Mouse (Mus musculus) heart, embryonic 12.5 days (tissue): Measurements from ENCODE around the gene Itprip. TPM values are rescaled to one million over a fixed set of nuclear protein-coding genes. Genes with fewer than 3 reads are reported as not detected.

Source experiments
- ATAC-seq: fragments of 200-750 bp; cut with Nextera tagmentation; 2 replicates; pipeline ENCODE4 v1.8.0; 2017; ENCODE audit warnings: moderate TSS enrichment, moderate library complexity; ENCODE audit not compliant: insufficient number of reproducible peaks, low FRiP score
- H3K27ac ChIP-seq: fragments of 300-500 bp; sonication (generic); 2 replicates; pipeline ENCODE4 v1.5.1; 2016; ENCODE audit warnings: mild to moderate bottlenecking, moderate library complexity; ENCODE audit not compliant: poor library complexity, severe bottlenecking
- H3K27me3 ChIP-seq: fragments of 300-500 bp; sonication (generic); replicated peaks from 2 replicates; pipeline ENCODE4 v1.6.1; 2016; ENCODE audit warnings: mild to moderate bottlenecking, moderate library complexity
- H3K36me3 ChIP-seq: fragments of 300-500 bp; sonication (generic); 2 replicates; pipeline ENCODE4 v1.6.1; 2016; ENCODE audit warnings: mild to moderate bottlenecking, moderate library complexity
- H3K4me1 ChIP-seq: fragments of 300-500 bp; sonication (generic); replicated peaks from 2 replicates; pipeline ENCODE4 v1.6.1; 2016; ENCODE audit warnings: mild to moderate bottlenecking
- H3K4me2 ChIP-seq: fragments of 300-500 bp; sonication (generic); 2 replicates; pipeline ENCODE4 v1.6.1; 2016; ENCODE audit warnings: mild to moderate bottlenecking, moderate library complexity
- H3K4me3 ChIP-seq: fragments of 300-500 bp; sonication (generic); 2 replicates; pipeline ENCODE4 v1.5.1; 2016; ENCODE audit warnings: mild to moderate bottlenecking
- H3K9ac ChIP-seq: fragments of 300-500 bp; sonication (generic); 2 replicates; pipeline ENCODE4 v1.6.1; 2016; ENCODE audit warnings: mild to moderate bottlenecking, moderate library complexity
- H3K9me3 ChIP-seq: fragments of 300-500 bp; sonication (generic); replicated peaks from 2 replicates; pipeline ENCODE4 v1.6.1; 2016; ENCODE audit warnings: mild to moderate bottlenecking, moderate library complexity
- WGBS: fragments of 180-500 bp; shearing (Covaris S2); methylation state at CpG from one replicate; pipeline ENCODE4 v1.1.7; 2016; 5-methylcytosine and 5-hydroxymethylcytosine counted together
- polyA plus RNA-seq: library from polyadenylated mRNA; unstranded; fragments of >200 nt; fragmentation: Nextera tagmentation; extraction: Ambion mirVana; gene quantifications from 2 replicates; pipeline ENCODE4 v1.2.1, GENCODE M21; 2016

Itprip gene
- polyA plus RNA-seq, 1 experiment from 2014 or later = 25.5 TPM

DNA sequence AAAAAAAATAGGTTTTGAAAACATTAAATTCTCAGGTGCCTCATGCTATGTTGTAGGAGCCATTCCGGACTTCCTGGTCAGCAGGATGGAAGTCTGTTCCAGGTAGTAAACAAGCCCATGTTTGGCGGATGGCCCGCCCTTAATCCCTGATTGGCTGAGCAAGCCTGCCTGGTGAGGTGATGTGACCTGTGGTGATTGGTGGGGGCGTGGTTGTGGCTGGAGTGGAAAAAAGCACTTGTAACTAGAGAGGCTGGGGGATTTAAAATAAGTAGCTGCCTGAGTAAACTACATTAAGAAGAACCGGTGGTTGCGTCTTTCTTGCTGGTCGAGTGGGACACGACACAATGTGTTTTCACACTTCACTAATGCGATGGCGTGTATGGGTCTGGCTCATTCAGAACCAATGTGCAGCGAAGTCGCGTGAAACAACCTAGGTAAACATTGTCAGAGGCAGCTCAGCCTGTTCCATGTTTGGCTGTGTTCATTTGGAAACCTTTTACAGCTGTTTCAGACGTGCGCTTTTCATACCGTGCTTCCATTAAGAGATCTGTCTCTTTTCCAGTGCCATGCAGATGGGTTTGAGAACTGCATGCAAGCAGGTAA is 15.6 kb upstream of the Itprip start:
- H3K9ac ChIP-seq = no peak overlapping the region
- H3K4me2 ChIP-seq = no peak overlapping the region
- peaks cover 10% of the 10 kb centered on the region for H3K4me1 ChIP-seq
- no peak for ATAC-seq
- no peaks in the 10 kb centered on the region; the same call in 1 of the 2 replicates for H3K9me3 ChIP-seq
- H3K36me3 ChIP-seq = no peaks in the 10 kb centered on the region
- H3K27ac ChIP-seq = no peak overlapping the region
- WGBS = 69% methylated on average over 16 of the region's 16 CpGs
- no peak overlapping the region for H3K4me3 ChIP-seq
- peaks cover 12% of the 10 kb centered on the region for H3K27me3 ChIP-seq

DNA sequence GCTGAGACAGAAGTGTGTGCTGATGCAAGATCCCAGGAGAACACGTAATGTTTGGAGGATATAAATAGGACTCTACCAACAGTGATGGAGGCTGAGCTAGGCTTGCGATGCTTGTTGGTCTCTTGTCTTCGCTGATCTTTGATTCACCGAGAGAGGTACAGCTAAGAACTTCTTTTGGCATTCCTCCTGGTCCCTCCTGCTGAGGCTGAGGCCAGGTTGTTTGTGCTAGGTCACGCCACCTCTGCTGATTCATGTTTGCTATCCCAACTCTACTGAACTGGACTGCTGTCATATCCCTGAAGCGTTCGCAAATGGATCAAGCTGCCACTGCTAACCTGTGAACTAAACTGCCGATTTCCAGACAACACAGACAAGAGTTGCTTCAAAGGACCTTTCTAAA is 15.0 kb upstream of the Itprip start:
- WGBS = 84% methylated on average over 8 of the region's 8 CpGs
- H3K36me3 ChIP-seq = no peaks in the 10 kb centered on the region
- H3K27ac ChIP-seq = no peak overlapping the region
- H3K9ac ChIP-seq = no peak overlapping the region
- ATAC-seq = no peak
- peaks cover 10% of the 10 kb centered on the region for H3K4me1 ChIP-seq
- H3K4me2 ChIP-seq = no peak overlapping the region
- no peak overlapping the region for H3K4me3 ChIP-seq
- H3K9me3 ChIP-seq = no peaks in the 10 kb centered on the region; the same call in 1 of the 2 replicates
- peaks cover 12% of the 10 kb centered on the region for H3K27me3 ChIP-seq

DNA sequence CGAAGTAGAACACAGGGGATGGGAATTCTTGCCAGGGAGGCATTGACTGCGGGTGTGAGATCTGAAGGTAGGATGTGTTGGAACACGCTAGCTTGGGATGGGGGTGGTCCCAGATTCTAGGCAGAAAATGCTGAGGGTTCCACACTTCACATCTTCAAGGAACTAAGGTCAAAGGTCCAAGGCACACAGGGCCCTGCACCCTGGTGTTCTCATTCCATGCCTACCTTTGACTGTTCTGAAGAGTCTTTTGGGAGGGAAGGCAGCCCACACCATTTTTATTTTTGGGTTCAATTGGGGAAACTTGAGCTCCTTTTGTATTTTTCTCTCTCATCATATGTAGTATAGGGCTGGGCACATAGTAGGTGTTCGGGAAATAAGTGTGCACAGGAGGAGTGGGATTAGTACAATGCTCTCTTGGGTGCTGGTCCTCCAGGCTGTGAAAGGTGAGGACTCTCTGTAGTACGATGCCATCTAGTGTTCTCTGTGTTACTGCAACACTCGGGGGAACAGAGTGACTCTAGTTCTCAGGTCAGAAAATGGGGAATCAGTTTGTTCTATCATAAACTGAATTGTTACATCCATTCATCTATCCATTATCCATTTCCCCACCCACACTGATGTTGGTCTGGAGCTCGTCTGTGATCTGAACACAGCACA is 13.0 kb upstream of the Itprip start:
- Histone ChIP-seq H3K9me3 (no peaks in the 10 kb centered on the region; the same call in 1 of the 2 replicates), H3K4me1 (no peaks in the 10 kb centered on the region), H3K9ac (no peak overlapping the region), H3K4me3 (no peak overlapping the region), H3K27ac (no peak overlapping the region), H3K36me3 (no peaks in the 10 kb centered on the region), H3K27me3 (no peaks in the 10 kb centered on the region), H3K4me2 (no peak overlapping the region)
- no peak for ATAC-seq
- WGBS = 44% methylated on average over 7 of the region's 7 CpGs

DNA sequence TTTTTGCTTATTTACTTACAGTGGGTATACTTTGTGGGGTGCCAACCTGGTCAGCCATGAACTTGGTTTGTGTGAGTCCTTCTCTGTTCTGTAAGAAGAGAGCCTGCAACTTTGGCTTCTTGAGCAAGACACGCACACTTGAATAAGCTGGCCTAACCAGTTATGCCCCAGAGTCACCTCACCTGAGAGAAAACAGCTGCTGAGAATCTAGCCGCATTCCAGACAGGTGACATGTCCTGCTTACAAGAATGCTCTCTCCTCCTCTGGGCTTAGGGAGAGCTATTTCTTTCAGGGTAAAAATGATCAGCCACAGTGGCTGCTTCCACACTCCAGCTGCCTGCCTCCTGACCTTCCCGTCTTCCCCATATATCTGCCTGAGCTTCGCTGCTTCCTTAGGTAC is 9.9 kb upstream of the Itprip start:
- Histone ChIP-seq H3K27ac (no peak overlapping the region), H3K27me3 (no peaks in the 10 kb centered on the region), H3K4me3 (no peak overlapping the region), H3K4me2 (no peak overlapping the region), H3K36me3 (no peaks in the 10 kb centered on the region), H3K9me3 (no peaks in the 10 kb centered on the region; the same call in 1 of the 2 replicates), H3K4me1 (no peaks in the 10 kb centered on the region), H3K9ac (no peak overlapping the region)
- 89% methylated on average over 4 of the region's 4 CpGs for WGBS
- ATAC-seq = no peak

DNA sequence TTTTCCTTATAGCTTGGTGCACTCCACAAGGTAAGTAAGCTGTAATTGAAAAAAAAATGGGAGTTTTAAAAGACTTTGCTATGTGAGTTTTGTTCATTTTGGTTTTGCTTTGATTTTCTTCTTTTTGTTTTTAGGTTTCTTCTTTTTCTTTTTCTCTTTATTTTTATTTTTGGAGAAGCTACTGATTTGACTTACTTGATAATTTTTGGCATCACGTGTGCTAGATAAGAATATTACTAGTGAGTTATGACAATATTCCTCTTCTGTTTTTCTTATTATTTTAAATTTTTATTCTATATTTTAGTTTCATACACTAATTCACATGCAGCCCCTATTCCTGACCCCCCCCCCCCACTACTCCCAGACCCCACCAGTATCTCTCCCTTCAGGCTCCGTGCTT is 7.9 kb upstream of the Itprip start:
- Histone ChIP-seq H3K9me3 (no peaks in the 10 kb centered on the region), H3K36me3 (no peaks in the 10 kb centered on the region), H3K4me3 (no peak overlapping the region), H3K9ac (no peak overlapping the region), H3K27ac (no peak overlapping the region), H3K4me2 (no peak overlapping the region), H3K4me1 (no peaks in the 10 kb centered on the region), H3K27me3 (no peaks in the 10 kb centered on the region)
- 80% methylated on average over 2 of the region's 2 CpGs for WGBS
- ATAC-seq = no peak

DNA sequence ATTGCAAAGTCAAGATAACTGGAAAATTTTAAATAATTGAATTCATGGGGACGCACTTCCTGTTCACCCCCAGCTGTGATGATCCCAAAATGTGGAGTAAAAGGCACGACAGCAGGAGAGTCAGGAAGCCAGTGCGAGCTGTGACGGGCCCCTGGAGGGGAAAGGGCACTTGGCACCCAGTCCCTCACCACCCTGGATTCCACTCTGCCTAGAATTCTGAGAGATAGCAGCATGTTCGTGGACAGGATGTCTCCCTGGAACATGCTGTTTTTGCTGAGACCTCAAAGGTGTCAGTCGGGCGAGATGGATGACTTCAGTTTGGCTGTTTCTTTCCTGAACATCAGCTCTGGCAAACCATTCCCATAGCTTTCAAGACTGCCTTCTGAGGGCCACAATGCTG is 6.7 kb upstream of the Itprip start:
- no peak overlapping the region for H3K4me2 ChIP-seq
- no peak overlapping the region for H3K27ac ChIP-seq
- peaks cover 3% of the 10 kb centered on the region for H3K4me1 ChIP-seq
- no peaks in the 10 kb centered on the region for H3K9me3 ChIP-seq
- WGBS = 64% methylated on average over 7 of the region's 7 CpGs
- no peaks in the 10 kb centered on the region for H3K27me3 ChIP-seq
- ATAC-seq = no peak
- H3K9ac ChIP-seq = no peak overlapping the region
- no peaks in the 10 kb centered on the region for H3K36me3 ChIP-seq
- H3K4me3 ChIP-seq = no peak overlapping the region

DNA sequence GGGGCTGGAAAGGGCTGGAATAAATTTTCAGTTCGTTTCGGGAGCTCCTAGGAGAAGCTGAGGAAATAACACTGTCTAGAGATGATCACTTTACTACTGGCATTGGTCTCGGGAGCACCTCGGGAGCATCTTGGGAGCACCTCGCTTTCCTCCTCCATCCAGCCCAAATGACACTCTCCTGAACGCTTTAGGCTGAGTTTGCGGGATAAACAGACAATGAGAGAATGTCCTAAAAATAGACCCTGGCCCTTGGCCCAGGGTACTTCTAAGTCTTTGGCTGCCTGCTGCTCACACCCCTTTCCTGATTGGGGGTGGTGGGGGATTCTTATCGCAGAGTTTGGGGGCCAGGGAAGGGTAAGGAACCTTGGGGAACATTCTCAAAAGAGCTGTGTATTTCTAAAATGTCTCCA is 872 bp upstream of the Itprip start:
- Histone ChIP-seq H3K9me3 (no peaks in the 10 kb centered on the region), H3K9ac (peak overlapping the region; percentile 94), H3K36me3 (no peaks in the 10 kb centered on the region), H3K4me3 (peak overlapping the region; percentile 86), H3K4me2 (peak overlapping the region; percentile 87), H3K27me3 (no peaks in the 10 kb centered on the region), H3K4me1 (peaks cover 40% of the 10 kb centered on the region), H3K27ac (peak overlapping the region; percentile 94)
- WGBS = 2% methylated on average over 8 of the region's 8 CpGs
- peak; percentile 40; the same call in 1 of the 2 replicates for ATAC-seq

DNA sequence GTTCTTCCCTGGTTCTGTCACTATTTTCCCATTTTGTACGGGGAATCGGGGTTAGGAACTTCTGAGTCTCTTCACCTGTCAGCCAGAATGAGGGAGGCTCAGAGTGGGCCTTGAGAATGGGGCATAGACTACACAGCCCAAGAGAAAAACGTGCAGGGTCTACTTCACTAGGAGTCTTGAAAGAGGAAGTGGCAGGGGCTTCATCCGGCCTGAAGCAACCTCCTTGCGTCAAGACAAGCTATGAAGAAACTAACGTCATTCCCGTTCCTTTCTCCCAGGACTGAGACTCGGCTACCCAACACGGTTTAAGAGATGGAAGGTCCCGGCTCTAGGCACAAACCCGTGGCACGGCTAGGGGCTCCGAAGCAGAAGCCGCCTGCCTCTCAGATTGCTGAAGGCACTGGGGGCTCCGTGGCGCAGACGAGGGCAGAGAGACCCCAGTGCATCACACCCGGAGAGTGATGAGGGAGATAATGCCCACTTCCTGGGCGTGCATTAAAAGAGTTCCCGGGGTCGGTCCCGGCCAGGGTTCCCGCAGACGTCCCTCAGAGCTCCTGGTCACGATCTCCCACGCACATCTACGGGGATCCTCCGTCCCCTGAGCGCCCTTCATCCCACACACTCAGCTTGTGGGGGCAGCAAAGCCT is 521 bp downstream of the Itprip start:
- Histone ChIP-seq H3K27ac (peak overlapping the region; percentile 94), H3K4me1 (peaks cover 40% of the 10 kb centered on the region), H3K4me2 (peak overlapping the region; percentile 87), H3K9ac (peak overlapping the region; percentile 94), H3K36me3 (peaks cover 5% of the 10 kb centered on the region; the same call in 1 of the 2 replicates), H3K9me3 (no peaks in the 10 kb centered on the region), H3K27me3 (no peaks in the 10 kb centered on the region), H3K4me3 (peak overlapping the region; percentile 86)
- under 1% methylated on average over 29 of the region's 29 CpGs for WGBS
- ATAC-seq = peak; percentile 29

DNA sequence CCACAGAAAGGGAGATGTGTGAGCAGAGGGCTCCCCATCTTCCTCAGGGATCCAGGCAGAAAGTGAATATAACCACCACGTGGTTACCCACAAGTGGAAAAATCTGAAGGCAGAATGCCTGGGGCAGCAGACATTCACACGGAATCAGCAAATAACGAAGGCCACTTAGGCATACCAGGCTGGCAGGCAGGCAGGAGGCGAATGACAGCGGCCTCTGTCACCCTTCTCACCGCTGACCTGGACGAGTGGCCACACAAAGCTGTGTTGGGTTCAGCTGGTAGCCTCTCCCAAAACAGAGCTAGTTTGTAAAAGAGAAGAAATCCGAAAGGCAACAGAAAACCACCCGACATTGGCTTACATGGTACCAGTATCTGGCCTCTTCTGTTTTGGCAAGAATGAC is 1.1 kb downstream of the Itprip start:
- no peaks in the 10 kb centered on the region for H3K9me3 ChIP-seq
- peak overlapping the region; percentile 94 for H3K27ac ChIP-seq
- H3K4me3 ChIP-seq = peak overlapping the region; percentile 86
- peak overlapping the region; percentile 87 for H3K4me2 ChIP-seq
- H3K27me3 ChIP-seq = no peaks in the 10 kb centered on the region
- 16% methylated on average over 9 of the region's 9 CpGs for WGBS
- ATAC-seq = no peak
- peak overlapping the region; percentile 94 for H3K9ac ChIP-seq
- H3K4me1 ChIP-seq = peaks cover 40% of the 10 kb centered on the region
- peaks cover 5% of the 10 kb centered on the region; the same call in 1 of the 2 replicates for H3K36me3 ChIP-seq

DNA sequence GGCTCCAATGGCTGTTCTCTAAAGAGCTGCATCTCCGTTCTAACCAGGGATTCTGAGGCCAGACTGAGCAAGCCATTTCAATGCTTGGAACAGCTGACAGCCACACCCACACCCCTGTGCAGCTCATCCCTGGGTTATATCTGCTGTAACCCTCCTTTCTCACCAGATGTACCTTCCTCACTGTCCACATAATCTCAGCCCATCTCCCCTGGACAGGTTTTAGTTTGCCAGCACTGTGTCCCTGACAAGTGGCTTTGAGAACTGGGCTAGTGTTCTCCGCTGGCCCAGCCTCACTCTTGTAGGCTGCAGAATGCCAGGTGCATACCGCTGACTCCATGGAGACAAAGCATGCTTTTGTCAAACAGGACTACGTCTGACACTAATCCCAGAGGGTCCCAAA is 1.7 kb downstream of the Itprip start:
- Histone ChIP-seq H3K27me3 (no peaks in the 10 kb centered on the region), H3K4me1 (peaks cover 43% of the 10 kb centered on the region), H3K9ac (peak overlapping the region; percentile 94), H3K4me3 (peak overlapping the region; percentile 86), H3K9me3 (no peaks in the 10 kb centered on the region), H3K36me3 (peaks cover 5% of the 10 kb centered on the region; the same call in 1 of the 2 replicates), H3K4me2 (peak overlapping the region; percentile 87), H3K27ac (0 out of 2 replicates have a peak overlapping the region, but pooled peaks have one; percentile 94)
- ATAC-seq = no peak
- WGBS = 44% methylated on average over 4 of the region's 4 CpGs

DNA sequence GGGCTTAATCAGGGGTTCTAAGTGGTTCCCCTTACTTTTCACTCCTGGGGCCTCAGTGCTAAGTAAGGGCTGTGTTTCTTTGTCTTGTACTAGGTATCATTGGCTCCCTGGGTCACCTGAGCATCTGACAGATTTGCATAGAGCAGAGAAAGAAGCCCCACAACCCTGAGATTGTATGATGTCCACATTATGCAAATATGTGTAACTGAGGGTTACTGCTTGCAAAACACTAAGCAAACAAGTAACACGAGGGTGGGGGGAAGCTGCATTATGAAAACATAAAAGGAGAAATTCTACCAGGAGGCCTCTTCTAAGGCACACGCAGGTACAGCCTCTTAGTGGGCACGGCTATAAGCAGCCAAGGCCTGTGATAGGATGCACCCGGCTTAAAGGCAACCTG is 3.8 kb downstream of the Itprip start:
- peaks cover 56% of the 10 kb centered on the region for H3K4me1 ChIP-seq
- no peak overlapping the region for H3K27ac ChIP-seq
- peaks cover 15% of the 10 kb centered on the region for H3K36me3 ChIP-seq
- no peak overlapping the region for H3K4me2 ChIP-seq
- no peaks in the 10 kb centered on the region for H3K9me3 ChIP-seq
- H3K9ac ChIP-seq = no peak overlapping the region
- 79% methylated on average over 4 of the region's 4 CpGs for WGBS
- H3K27me3 ChIP-seq = no peaks in the 10 kb centered on the region
- ATAC-seq = no peak
- no peak overlapping the region for H3K4me3 ChIP-seq
